Mouse (Mus musculus): ENCODE measurements around the gene Polr2e. TPM values are rescaled to one million over a fixed set of nuclear protein-coding genes. Genes with fewer than 3 reads are reported as not detected.
A peak's percentile ranks its signal among the peaks of the same experiment; 100 is the strongest.

Gene Polr2e
- polyA plus RNA-seq, 1 experiment from 2014 or later: 255 TPM

- 9% methylated on average over 27 of the region's 27 CpGs for WGBS
- H3K4me1 ChIP-seq (replicated peaks; ENCODE audit: control insufficient read depth, insufficient read depth, low read length): peaks cover 39% of the 10 kb centered on the region
Measured at GRCm38 (mm10) chr10:79987771-79988505, 51.7 kb downstream of the Polr2e start.

GRCm38 (mm10) chr10:79986963-79987362, 52.6 kb downstream of the Polr2e start:
- Histone ChIP-seq H3K9ac (ENCODE audit: low read length) (0 out of 2 replicates have a peak overlapping the region, but pooled peaks have one; percentile 58), H3K27me3 (replicated peaks; ENCODE audit: control insufficient read depth, insufficient read depth, low read length) (no peaks in the 10 kb centered on the region), H3K27ac (ENCODE audit: low read depth) (peak overlapping the region; percentile 95), H3K4me1 (replicated peaks; ENCODE audit: control insufficient read depth, insufficient read depth, low read length) (peaks cover 44% of the 10 kb centered on the region), H3K9me3 (ENCODE audit: control insufficient read depth, low read length) (peaks cover 6% of the 10 kb centered on the region; the same call in 1 of the 2 replicates), H3K4me2 (ENCODE audit: low read length) (peak overlapping the region; percentile 74), H3K4me3 (ENCODE audit: low read depth, low read length) (0 out of 2 replicates have a peak overlapping the region, but pooled peaks have one; percentile 8), H3K36me3 (ENCODE audit: control insufficient read depth, insufficient read depth, low read length) (peaks cover 10% of the 10 kb centered on the region)
- WGBS: 5% methylated on average over 11 of the region's 11 CpGs
- DNase-seq (ENCODE audit: low spot score) (peak; percentile 97), ATAC-seq (replicated peaks; ENCODE audit: low FRiP score, low TSS enrichment, low read depth) (no peak)

More at GRCm38 (mm10) chr10:79987771-79988505, 51.7 kb downstream of the Polr2e start:
- Histone ChIP-seq H3K36me3 (ENCODE audit: control insufficient read depth, insufficient read depth, low read length) (peaks cover 20% of the 10 kb centered on the region), H3K4me2 (ENCODE audit: low read length) (peak overlapping the region; percentile 74), H3K9ac (ENCODE audit: low read length) (peak overlapping the region; percentile 92), H3K27me3 (replicated peaks; ENCODE audit: control insufficient read depth, insufficient read depth, low read length) (no peaks in the 10 kb centered on the region), H3K4me3 (ENCODE audit: low read depth, low read length) (peak overlapping the region; percentile 84), H3K27ac (ENCODE audit: low read depth) (peak overlapping the region; percentile 95), H3K9me3 (ENCODE audit: control insufficient read depth, low read length) (peaks cover 6% of the 10 kb centered on the region; the same call in 1 of the 2 replicates)
- DNase-seq (ENCODE audit: low spot score): peak; percentile 59
- no peak for ATAC-seq (replicated peaks; ENCODE audit: low FRiP score, low TSS enrichment, low read depth)

GRCm38 (mm10) chr10:79986232-79986878, 53.2 kb downstream of the Polr2e start:
- H3K4me3 ChIP-seq (ENCODE audit: low read depth, low read length): peak overlapping the region; percentile 77
- ATAC-seq (replicated peaks; ENCODE audit: low FRiP score, low TSS enrichment, low read depth): no peak
- H3K27ac ChIP-seq (ENCODE audit: low read depth): peak overlapping the region; percentile 95
- no peaks in the 10 kb centered on the region for H3K27me3 ChIP-seq (replicated peaks; ENCODE audit: control insufficient read depth, insufficient read depth, low read length)
- peaks cover 44% of the 10 kb centered on the region for H3K4me1 ChIP-seq (replicated peaks; ENCODE audit: control insufficient read depth, insufficient read depth, low read length)
- H3K9me3 ChIP-seq (ENCODE audit: control insufficient read depth, low read length): 0 out of 2 replicates have a peak, but pooled peaks cover 3% of the 10 kb centered on the region
- H3K4me2 ChIP-seq (ENCODE audit: low read length): peak overlapping the region; percentile 74
- H3K36me3 ChIP-seq (ENCODE audit: control insufficient read depth, insufficient read depth, low read length): peaks cover 6% of the 10 kb centered on the region
- DNase-seq (ENCODE audit: low spot score): no peak
- peak overlapping the region; percentile 58 for H3K9ac ChIP-seq (ENCODE audit: low read length)
- WGBS: 30% methylated on average over 6 of the region's 6 CpGs

Other genes starting within 250 kb of the Polr2e start
- 0.45 TPM in 1 of 2 replicates, not detected in the other for gene Prss57, start 248.8 kb downstream of the Polr2e start, polyA plus RNA-seq (2014; fragmentation: Nextera tagmentation; extraction: Ambion mirVana)
- 63.4 and 66.2 TPM in 2 replicates for gene Palm, start 246.2 kb downstream of the Polr2e start, polyA plus RNA-seq (2014; fragmentation: Nextera tagmentation; extraction: Ambion mirVana)
- 78.3 and 87.9 TPM in 2 replicates for gene Misp, start 218.8 kb downstream of the Polr2e start, polyA plus RNA-seq (2014; fragmentation: Nextera tagmentation; extraction: Ambion mirVana)
- 286 and 291 TPM in 2 replicates for gene Ptbp1, start 185.4 kb downstream of the Polr2e start, polyA plus RNA-seq (2014; fragmentation: Nextera tagmentation; extraction: Ambion mirVana)
- 5.2 and 5.9 TPM in 2 replicates for gene Prtn3, start 165.3 kb downstream of the Polr2e start, polyA plus RNA-seq (2014; fragmentation: Nextera tagmentation; extraction: Ambion mirVana)
- 38.8 and 46.4 TPM in 2 replicates for gene Plppr3, start 165.2 kb downstream of the Polr2e start, polyA plus RNA-seq (2014; fragmentation: Nextera tagmentation; extraction: Ambion mirVana)
- 0.55 TPM in 1 of 2 replicates, not detected in the other for gene Elane, start 153.5 kb downstream of the Polr2e start, polyA plus RNA-seq (2014; fragmentation: Nextera tagmentation; extraction: Ambion mirVana)
- gene Cfd, start 148.9 kb downstream of the Polr2e start, polyA plus RNA-seq (2014; fragmentation: Nextera tagmentation; extraction: Ambion mirVana): not detected in 2 replicates
- gene Med16, start 130.9 kb downstream of the Polr2e start, polyA plus RNA-seq (2014; fragmentation: Nextera tagmentation; extraction: Ambion mirVana): 42.0 and 46.3 TPM in 2 replicates
- gene Gm26602, start 128.9 kb downstream of the Polr2e start, polyA plus RNA-seq (2014; fragmentation: Nextera tagmentation; extraction: Ambion mirVana): not detected in 2 replicates
- 0.46 and 0.51 TPM in 2 replicates for gene Kiss1r, start 122.8 kb downstream of the Polr2e start, polyA plus RNA-seq (2014; fragmentation: Nextera tagmentation; extraction: Ambion mirVana)
- gene R3hdm4, start 118.6 kb downstream of the Polr2e start, polyA plus RNA-seq (2014; fragmentation: Nextera tagmentation; extraction: Ambion mirVana): 122 and 126 TPM in 2 replicates
- gene Arid3a, start 112.8 kb downstream of the Polr2e start, polyA plus RNA-seq (2014; fragmentation: Nextera tagmentation; extraction: Ambion mirVana): 12.7 and 14.4 TPM in 2 replicates
- gene Wdr18, start 79.6 kb downstream of the Polr2e start, polyA plus RNA-seq (2014; fragmentation: Nextera tagmentation; extraction: Ambion mirVana): 126 and 134 TPM in 2 replicates
- gene Grin3b, start 69.1 kb downstream of the Polr2e start, polyA plus RNA-seq (2014; fragmentation: Nextera tagmentation; extraction: Ambion mirVana): 0.23 and 0.28 TPM in 2 replicates
- 14.4 and 17.5 TPM in 2 replicates for gene Tmem259, start 55.5 kb downstream of the Polr2e start, polyA plus RNA-seq (2014; fragmentation: Nextera tagmentation; extraction: Ambion mirVana)
- gene Cnn2, start 51.2 kb downstream of the Polr2e start, polyA plus RNA-seq (2014; fragmentation: Nextera tagmentation; extraction: Ambion mirVana): 320 and 368 TPM in 2 replicates
- gene Abca7, start 43.3 kb downstream of the Polr2e start, polyA plus RNA-seq (2014; fragmentation: Nextera tagmentation; extraction: Ambion mirVana): 3.7 and 3.8 TPM in 2 replicates
- gene Arhgap45, start 23.1 kb downstream of the Polr2e start, polyA plus RNA-seq (2014; fragmentation: Nextera tagmentation; extraction: Ambion mirVana): 6.8 and 8.0 TPM in 2 replicates
- gene Gpx4, start 7.4 kb upstream of the Polr2e start, polyA plus RNA-seq (2014; fragmentation: Nextera tagmentation; extraction: Ambion mirVana): 607 and 623 TPM in 2 replicates
- 14.1 TPM in 2 replicates for gene Sbno2, start 65.8 kb upstream of the Polr2e start, polyA plus RNA-seq (2014; fragmentation: Nextera tagmentation; extraction: Ambion mirVana)
- 27.0 and 27.5 TPM in 2 replicates for gene Stk11, start 76.0 kb upstream of the Polr2e start, polyA plus RNA-seq (2014; fragmentation: Nextera tagmentation; extraction: Ambion mirVana)
- 590 and 627 TPM in 2 replicates for gene Atp5d, start 98.8 kb upstream of the Polr2e start, polyA plus RNA-seq (2014; fragmentation: Nextera tagmentation; extraction: Ambion mirVana)
- gene Cbarp, start 101.0 kb upstream of the Polr2e start, polyA plus RNA-seq (2014; fragmentation: Nextera tagmentation; extraction: Ambion mirVana): 7.1 and 8.5 TPM in 2 replicates
- 25.5 and 28.9 TPM in 2 replicates for gene Midn, start 108.5 kb upstream of the Polr2e start, polyA plus RNA-seq (2014; fragmentation: Nextera tagmentation; extraction: Ambion mirVana)
- 76.4 and 81.6 TPM in 2 replicates for gene Cirbp, start 126.2 kb upstream of the Polr2e start, polyA plus RNA-seq (2014; fragmentation: Nextera tagmentation; extraction: Ambion mirVana)
- 15.8 and 16.7 TPM in 2 replicates for gene 1600002K03Rik, start 133.1 kb upstream of the Polr2e start, polyA plus RNA-seq (2014; fragmentation: Nextera tagmentation; extraction: Ambion mirVana)
- gene Efna2, start 139.7 kb upstream of the Polr2e start, polyA plus RNA-seq (2014; fragmentation: Nextera tagmentation; extraction: Ambion mirVana): 10.2 and 12.2 TPM in 2 replicates
- 61.3 and 66.5 TPM in 2 replicates for gene Mum1, start 186.6 kb upstream of the Polr2e start, polyA plus RNA-seq (2014; fragmentation: Nextera tagmentation; extraction: Ambion mirVana)
- 453 and 498 TPM in 2 replicates for gene Ndufs7, start 209.3 kb upstream of the Polr2e start, polyA plus RNA-seq (2014; fragmentation: Nextera tagmentation; extraction: Ambion mirVana)
- 34.1 and 61.2 TPM in 2 replicates for gene Gamt, start 221.2 kb upstream of the Polr2e start, polyA plus RNA-seq (2014; fragmentation: Nextera tagmentation; extraction: Ambion mirVana)
- gene Dazap1, start 221.7 kb upstream of the Polr2e start, polyA plus RNA-seq (2014; fragmentation: Nextera tagmentation; extraction: Ambion mirVana): 42.3 and 45.7 TPM in 2 replicates

Measured in intestine, embryonic 14.5 days (tissue).